Mouse (Mus musculus): Measurements from ENCODE around the gene Ksr2.

DNA sequence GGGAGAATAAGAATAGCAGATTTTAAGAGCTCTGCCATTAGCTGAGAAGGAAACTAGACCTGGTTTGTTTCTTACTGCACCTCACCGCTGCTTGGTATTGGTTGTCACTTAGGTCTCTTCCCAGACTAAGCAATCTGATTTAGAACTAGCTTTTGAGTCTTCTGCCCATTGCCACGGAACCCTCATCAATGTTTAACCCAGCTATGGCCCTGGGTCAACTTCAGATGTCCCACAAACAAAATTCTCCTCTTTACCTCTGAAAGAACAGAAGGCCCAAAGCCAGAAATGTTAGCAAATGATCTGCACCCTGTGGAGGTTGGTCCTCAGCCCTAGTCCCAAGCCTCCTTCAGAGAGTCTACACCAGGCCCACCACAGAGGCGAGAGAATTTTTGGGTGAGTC, 167.9 kb downstream of the Ksr2 start:
- TF ChIP-seq CTCF (IDR thresholded peaks at IDR 0.05; ENCODE audit: low read depth, low read length) (no peak), TAL1 (conservative IDR thresholded peaks at IDR 0.05; ENCODE audit: low read depth, low read length) (no peak), POLR2AphosphoS5 (IDR thresholded peaks at IDR 0.05; ENCODE audit: insufficient replicate concordance, low read depth, low read length) (no peak), GATA1 (IDR thresholded peaks at IDR 0.05; ENCODE audit: borderline replicate concordance, low read length) (no peak)

All from G1E (cell line).